Mouse (Mus musculus) hindbrain, postnatal 0 days (tissue): ENCODE results near the gene Xpnpep3. TPM values are rescaled to one million over a fixed set of nuclear protein-coding genes. Genes with fewer than 3 reads are reported as not detected.

Experiments used
- ATAC-seq: fragments of 200-750 bp; cut with Nextera tagmentation; 2 replicates; pipeline ENCODE4 v1.8.0; 2017; ENCODE audit warnings: mild to moderate bottlenecking, moderate TSS enrichment, moderate library complexity
- DNase-seq: peaks from one replicate; pipeline ENCODE4 v3.0.0-alpha.2; 2015; ENCODE audit warnings: low spot score
- H3K27ac ChIP-seq: fragments of 300-500 bp; sonication (generic); 2 replicates; pipeline ENCODE4 v1.5.1; 2014; ENCODE audit warnings: mild to moderate bottlenecking
- H3K27me3 ChIP-seq: fragments of 300-500 bp; sonication (generic); 2 replicates; pipeline ENCODE4 v1.6.1; 2014; ENCODE audit warnings: low read length, mixed read lengths; ENCODE audit not compliant: insufficient read depth
- H3K36me3 ChIP-seq: fragments of 300-500 bp; sonication (generic); 2 replicates; pipeline ENCODE4 v1.6.1; 2014; ENCODE audit warnings: low read length, mixed read lengths; ENCODE audit not compliant: insufficient read depth
- H3K4me1 ChIP-seq: fragments of 300-500 bp; sonication (generic); 2 replicates; pipeline ENCODE4 v1.6.1; 2014; ENCODE audit warnings: antibody characterized with exemption, low read length, mixed read lengths; ENCODE audit not compliant: insufficient read depth
- H3K4me2 ChIP-seq: fragments of 300-500 bp; sonication (generic); 2 replicates; pipeline ENCODE4 v1.6.1; 2014; ENCODE audit warnings: low read depth, mild to moderate bottlenecking, low read length, moderate library complexity, mixed read lengths
- H3K4me3 ChIP-seq: fragments of 300-500 bp; sonication (generic); 2 replicates; pipeline ENCODE4 v1.5.1; 2014; ENCODE audit warnings: low read length
- H3K9ac ChIP-seq: fragments of 300-500 bp; sonication (generic); replicated peaks from 2 replicates; pipeline ENCODE4 v1.6.1; 2014; ENCODE audit warnings: mild to moderate bottlenecking, low read length, moderate library complexity, mixed read lengths
- H3K9me3 ChIP-seq: fragments of 300-500 bp; sonication (generic); 2 replicates; pipeline ENCODE4 v1.6.1; 2016; ENCODE audit warnings: low read length, mixed read lengths
- CTCF ChIP-seq: IDR thresholded peaks from 2 replicates; pipeline ENCODE4 v1.5.1; 2016; ENCODE audit warnings: antibody characterized with exemption, control low read depth, low read depth
- WGBS: fragments of 180-500 bp; shearing (Covaris S2); extraction: QIAGEN DNeasy Blood & Tissue Kit; methylation state at CpG from one replicate; pipeline ENCODE4 v1.1.7; 2014; 5-methylcytosine and 5-hydroxymethylcytosine counted together
- polyA plus RNA-seq: library from polyadenylated mRNA; unstranded; fragments of >200 nt; fragmentation: Nextera tagmentation; extraction: Ambion mirVana; gene quantifications from 2 replicates; pipeline ENCODE4 v1.2.1, GENCODE M21; 2015
- total RNA-seq: library from RNA; depleted of rRNA; stranded (reverse); fragments of >200 nt; gene quantifications from 2 replicates; pipeline ENCODE4 v1.2.3, GENCODE M21; 2014

The Xpnpep3 gene
- total and polyA plus RNA-seq, 2 experiments from 2014 or later, result 6.5 to 7.7 TPM

DNA sequence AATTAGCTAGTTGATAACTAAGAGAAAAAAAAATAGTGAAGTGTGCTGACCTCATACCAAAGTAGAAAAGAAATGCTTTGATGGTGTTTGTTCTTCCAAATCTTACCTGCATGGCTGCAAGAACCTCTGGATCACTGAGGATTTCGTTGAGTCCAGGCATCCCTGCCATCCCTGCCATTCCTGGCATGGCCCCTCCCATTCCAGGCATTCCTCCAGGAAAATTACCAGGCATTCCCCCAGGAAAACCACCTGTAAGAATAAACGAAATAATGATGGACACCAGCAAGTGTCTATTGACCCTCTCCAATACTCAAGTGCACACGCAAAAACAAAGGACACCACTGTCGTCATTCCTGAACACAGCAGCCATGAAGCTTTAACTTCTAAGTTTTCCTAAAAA lies 33.7 kb upstream of the Xpnpep3 start:
- no peak overlapping the region for H3K4me3 ChIP-seq
- no peak for DNase-seq
- no peaks in the 10 kb centered on the region for H3K27me3 ChIP-seq
- peaks cover 53% of the 10 kb centered on the region for H3K36me3 ChIP-seq
- no peak overlapping the region for H3K27ac ChIP-seq
- H3K4me1 ChIP-seq, result no peaks in the 10 kb centered on the region
- H3K9me3 ChIP-seq, result no peaks in the 10 kb centered on the region
- no peak for TF ChIP-seq CTCF
- no peak overlapping the region for H3K9ac ChIP-seq
- H3K4me2 ChIP-seq, result no peak overlapping the region
- 80% methylated on average over 4 of the region's 4 CpGs for WGBS
- no peak for ATAC-seq

DNA sequence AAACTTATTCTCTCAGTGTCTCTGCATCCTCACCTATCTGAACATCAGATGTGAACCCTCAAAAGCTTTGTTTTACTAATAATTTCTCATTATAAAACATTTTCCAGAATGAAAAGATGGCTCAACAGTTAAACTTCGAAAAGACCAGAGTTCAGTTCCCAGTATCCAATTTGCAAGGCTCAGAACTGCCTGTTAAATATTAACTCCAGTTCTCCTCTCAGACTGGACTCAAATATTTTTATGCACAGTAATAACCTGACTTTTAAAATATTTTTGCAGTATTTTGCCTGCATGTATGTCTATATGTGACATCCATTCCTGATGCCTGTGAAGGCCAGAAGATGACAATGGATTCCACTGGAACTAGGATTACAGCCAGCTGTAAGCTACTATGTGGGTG lies 31.3 kb upstream of the Xpnpep3 start:
- Histone ChIP-seq H3K9me3 (no peaks in the 10 kb centered on the region), H3K4me2 (no peak overlapping the region), H3K4me3 (no peak overlapping the region), H3K27me3 (no peaks in the 10 kb centered on the region), H3K36me3 (peaks cover 60% of the 10 kb centered on the region), H3K4me1 (no peaks in the 10 kb centered on the region), H3K9ac (no peak overlapping the region), H3K27ac (no peak overlapping the region)
- no peak for DNase-seq
- no peak for TF ChIP-seq CTCF
- no peak for ATAC-seq
- WGBS, result 94% methylated on average over 1 of the region's 1 CpGs

DNA sequence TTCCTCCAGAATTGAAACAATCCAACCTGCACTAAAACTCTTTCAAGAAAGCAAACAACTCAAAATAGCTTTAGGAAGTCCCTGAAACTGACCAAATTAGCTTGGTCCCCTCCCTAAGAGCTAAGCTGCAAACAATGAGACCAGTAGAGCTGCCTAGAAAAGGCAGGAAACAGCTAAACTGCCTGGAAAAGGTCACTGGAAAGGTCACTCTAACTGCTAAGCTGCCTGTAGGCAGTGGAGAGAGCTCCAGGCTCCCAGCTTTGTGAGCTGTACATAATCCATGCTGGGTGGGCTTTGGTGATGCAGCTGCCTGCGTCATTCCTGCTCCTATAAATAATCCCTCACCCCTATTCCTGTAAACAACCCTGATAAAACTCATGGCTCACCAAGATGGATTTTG lies 29.6 kb upstream of the Xpnpep3 start:
- WGBS, result 82% methylated on average over 1 of the region's 1 CpGs
- TF ChIP-seq CTCF, result no peak
- H3K27ac ChIP-seq, result no peak overlapping the region
- no peak overlapping the region for H3K9ac ChIP-seq
- no peaks in the 10 kb centered on the region for H3K27me3 ChIP-seq
- H3K4me1 ChIP-seq, result no peaks in the 10 kb centered on the region
- no peak overlapping the region for H3K4me3 ChIP-seq
- H3K4me2 ChIP-seq, result no peak overlapping the region
- no peaks in the 10 kb centered on the region for H3K9me3 ChIP-seq
- DNase-seq, result no peak
- no peak for ATAC-seq
- peaks cover 52% of the 10 kb centered on the region for H3K36me3 ChIP-seq

DNA sequence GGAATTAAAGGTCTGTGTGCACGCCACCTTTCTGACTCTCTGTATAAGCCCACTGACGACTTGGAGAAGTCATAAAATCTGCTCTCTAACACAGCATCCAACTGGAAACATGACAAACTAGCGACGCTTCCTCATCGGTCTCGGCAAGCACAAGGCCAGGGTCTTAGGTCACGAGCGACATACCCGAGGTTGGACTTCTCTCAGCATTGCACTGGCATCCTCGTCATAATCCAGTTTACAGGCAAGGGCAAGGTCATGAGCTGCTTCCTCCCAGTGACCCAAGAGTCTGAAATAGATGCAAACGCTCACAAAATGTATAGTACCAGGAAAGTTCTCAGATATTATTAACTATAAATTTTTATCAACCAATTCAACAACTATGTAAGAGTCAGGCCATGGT lies 25.3 kb upstream of the Xpnpep3 start:
- H3K27ac ChIP-seq, result no peak overlapping the region
- H3K36me3 ChIP-seq, result peaks cover 46% of the 10 kb centered on the region
- no peak for ATAC-seq
- no peaks in the 10 kb centered on the region for H3K9me3 ChIP-seq
- WGBS, result 92% methylated on average over 11 of the region's 11 CpGs
- H3K4me1 ChIP-seq, result no peaks in the 10 kb centered on the region
- H3K4me3 ChIP-seq, result no peak overlapping the region
- no peak overlapping the region for H3K9ac ChIP-seq
- no peak overlapping the region for H3K4me2 ChIP-seq
- TF ChIP-seq CTCF, result no peak
- no peaks in the 10 kb centered on the region for H3K27me3 ChIP-seq
- DNase-seq, result no peak

DNA sequence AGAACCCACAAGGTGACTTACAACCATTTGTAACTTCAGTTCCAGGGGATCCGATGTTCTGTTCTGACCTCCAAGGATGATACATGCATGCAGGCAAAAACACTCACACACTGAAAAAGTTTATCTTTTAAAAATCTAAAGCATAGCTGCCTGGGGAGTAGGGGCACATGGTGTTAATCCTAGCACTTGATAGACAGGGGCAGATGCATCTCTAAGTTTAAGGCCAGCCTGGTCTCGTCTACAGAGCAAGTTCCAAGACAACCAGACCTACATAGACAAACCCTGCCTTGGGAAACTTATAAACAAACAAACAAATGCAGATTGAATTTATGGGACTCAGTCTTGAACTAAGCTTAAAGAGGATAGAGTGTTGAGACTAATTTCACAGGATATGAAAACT lies 21.1 kb upstream of the Xpnpep3 start:
- Histone ChIP-seq H3K27ac (no peak overlapping the region), H3K9ac (no peak overlapping the region), H3K27me3 (no peaks in the 10 kb centered on the region), H3K9me3 (no peaks in the 10 kb centered on the region), H3K4me2 (no peak overlapping the region), H3K36me3 (peaks cover 26% of the 10 kb centered on the region), H3K4me3 (no peak overlapping the region), H3K4me1 (no peaks in the 10 kb centered on the region)
- WGBS, result 91% methylated on average over 2 of the region's 2 CpGs
- no peak for TF ChIP-seq CTCF
- ATAC-seq (no peak), DNase-seq (no peak)

DNA sequence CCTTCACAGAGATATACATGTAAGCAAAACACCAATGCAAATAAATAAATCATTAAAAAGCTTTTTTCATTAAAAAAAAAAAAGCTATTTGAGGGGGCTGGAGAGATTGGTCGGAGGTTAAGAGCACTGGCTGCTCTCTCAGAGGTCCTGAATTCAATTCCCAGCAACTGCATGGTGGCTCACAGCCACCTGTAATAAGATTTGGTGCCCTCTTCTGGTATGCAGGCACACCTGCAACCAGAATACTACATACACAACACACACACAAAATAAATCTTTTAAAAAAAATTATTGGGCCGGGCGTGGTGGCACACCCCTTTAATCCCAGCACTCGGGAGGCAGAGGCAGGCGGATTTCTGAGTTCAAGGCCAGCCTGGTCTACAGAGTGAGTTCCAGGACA lies 13.6 kb upstream of the Xpnpep3 start:
- Histone ChIP-seq H3K9ac (no peak overlapping the region), H3K36me3 (peaks cover 38% of the 10 kb centered on the region), H3K9me3 (no peaks in the 10 kb centered on the region), H3K27me3 (no peaks in the 10 kb centered on the region), H3K4me2 (no peak overlapping the region), H3K4me1 (no peaks in the 10 kb centered on the region), H3K27ac (no peak overlapping the region), H3K4me3 (no peak overlapping the region)
- DNase-seq, result no peak
- TF ChIP-seq CTCF, result peak; percentile 33
- WGBS, result 97% methylated on average over 5 of the region's 5 CpGs
- no peak for ATAC-seq

DNA sequence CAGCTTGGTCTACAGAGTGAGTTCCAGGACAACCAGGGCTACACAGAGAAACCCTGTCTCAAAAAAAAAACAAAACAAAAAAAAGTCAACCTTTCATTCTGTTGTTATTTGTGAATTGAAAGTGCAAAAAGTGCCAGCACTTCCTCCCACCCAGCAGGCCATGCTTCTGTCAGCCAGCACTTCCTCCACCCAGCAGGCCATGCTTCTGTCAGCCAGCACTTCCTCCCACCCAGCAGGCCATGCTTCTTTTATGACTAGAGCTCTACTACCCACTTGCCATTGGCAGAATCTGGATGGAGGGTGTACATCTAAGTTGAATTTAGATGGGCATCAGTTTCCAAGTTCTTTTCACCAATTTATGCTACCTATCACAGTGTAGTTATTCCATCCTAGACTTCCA lies 6.9 kb upstream of the Xpnpep3 start:
- peaks cover 14% of the 10 kb centered on the region for H3K36me3 ChIP-seq
- no peak for ATAC-seq
- no peak overlapping the region for H3K27ac ChIP-seq
- no peak overlapping the region for H3K9ac ChIP-seq
- no peaks in the 10 kb centered on the region for H3K27me3 ChIP-seq
- no peak for DNase-seq
- no peaks in the 10 kb centered on the region for H3K9me3 ChIP-seq
- TF ChIP-seq CTCF, result no peak
- H3K4me2 ChIP-seq, result no peak overlapping the region
- H3K4me3 ChIP-seq, result no peak overlapping the region
- H3K4me1 ChIP-seq, result no peaks in the 10 kb centered on the region
